Mouse (Mus musculus) neural tube, embryonic 10.5 days (tissue): ENCODE results near the gene Vrtn.

Source experiments
- DNase-seq: peaks from one replicate; pipeline ENCODE4 v3.0.0-alpha.2; 2017; ENCODE audit warnings: low spot score; ENCODE audit errors: extremely low spot score

The Vrtn gene

GRCm38 (mm10) chr12:84687531-84687930, 46.7 kb downstream of the Vrtn start:
- DNase-seq = no peak

- no peak for DNase-seq
Measured at GRCm38 (mm10) chr12:84689051-84689450, 48.2 kb downstream of the Vrtn start.

- no peak for DNase-seq
Measured at GRCm38 (mm10) chr12:84691347-84691746, 50.5 kb downstream of the Vrtn start.

GRCm38 (mm10) chr12:84692141-84692540, 51.3 kb downstream of the Vrtn start:
- DNase-seq = no peak

- peak; percentile 81 for DNase-seq
Measured at GRCm38 (mm10) chr12:84698319-84699081, 57.7 kb downstream of the Vrtn start, which contains the start of gene Syndig1l. Gene Syndig1l, minus strand, starts transcription at chr12:84698831.
